Mouse (Mus musculus): ENCODE measurements around the gene Nuf2.

Gene Nuf2

DNA sequence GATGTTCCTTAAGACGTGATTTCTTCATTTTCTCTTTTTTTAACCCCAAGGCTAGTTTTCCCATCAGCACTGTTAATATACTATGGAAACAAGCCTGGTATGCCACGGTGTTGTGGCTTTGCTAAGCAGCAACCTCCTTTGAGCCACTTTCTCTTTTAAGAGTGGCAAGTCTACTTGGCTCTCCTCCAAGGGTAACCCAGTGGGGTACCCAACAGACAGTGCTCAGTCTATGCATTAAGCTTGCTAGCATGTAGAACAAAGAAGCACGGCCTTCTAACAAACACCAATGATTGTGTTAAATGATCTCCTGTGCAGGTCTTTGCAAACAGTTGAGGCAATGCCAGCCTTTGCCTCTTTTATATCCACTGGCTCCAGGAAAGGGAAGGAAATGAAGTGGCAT, 60.1 kb downstream of the Nuf2 start:
- no peak for DNase-seq (ENCODE audit: low read depth in 2 of 2, low spot score in 2 of 2)

GRCm38 (mm10) chr1:169467791-169468190, 63.5 kb downstream of the Nuf2 start:
- DNase-seq (ENCODE audit: low read depth in 2 of 2, low spot score in 2 of 2), result no peak

- DNase-seq (ENCODE audit: low read depth in 2 of 2, low spot score in 2 of 2), result no peak
Observed at GRCm38 (mm10) chr1:169462386-169463115, 68.7 kb downstream of the Nuf2 start.

GRCm38 (mm10) chr1:169459071-169459782, 72.0 kb downstream of the Nuf2 start:
- DNase-seq (ENCODE audit: low read depth in 2 of 2, low spot score in 2 of 2), result no peak
